Mouse (Mus musculus) gastrocnemius, adult 8-10 months (tissue): Measurements from ENCODE around the gene Cd68. TPM values are rescaled to one million over a fixed set of nuclear protein-coding genes. Genes with fewer than 3 reads are reported as not detected.

Source experiments
- DNase-seq, 2 experiments: peaks; one replicate each; pipeline ENCODE4 v3.0.0; 2022; ENCODE audit warnings: low spot score in 2 of 2
- total RNA-seq, 4 experiments: library from RNA; stranded (reverse); gene quantifications; 2 replicates each; pipeline ENCODE4 v1.2.4; 2022

The Cd68 gene
- total RNA-seq, 4 experiments from 2014 or later = 0.73 to 3.7 (median 1.4) TPM

DNA sequence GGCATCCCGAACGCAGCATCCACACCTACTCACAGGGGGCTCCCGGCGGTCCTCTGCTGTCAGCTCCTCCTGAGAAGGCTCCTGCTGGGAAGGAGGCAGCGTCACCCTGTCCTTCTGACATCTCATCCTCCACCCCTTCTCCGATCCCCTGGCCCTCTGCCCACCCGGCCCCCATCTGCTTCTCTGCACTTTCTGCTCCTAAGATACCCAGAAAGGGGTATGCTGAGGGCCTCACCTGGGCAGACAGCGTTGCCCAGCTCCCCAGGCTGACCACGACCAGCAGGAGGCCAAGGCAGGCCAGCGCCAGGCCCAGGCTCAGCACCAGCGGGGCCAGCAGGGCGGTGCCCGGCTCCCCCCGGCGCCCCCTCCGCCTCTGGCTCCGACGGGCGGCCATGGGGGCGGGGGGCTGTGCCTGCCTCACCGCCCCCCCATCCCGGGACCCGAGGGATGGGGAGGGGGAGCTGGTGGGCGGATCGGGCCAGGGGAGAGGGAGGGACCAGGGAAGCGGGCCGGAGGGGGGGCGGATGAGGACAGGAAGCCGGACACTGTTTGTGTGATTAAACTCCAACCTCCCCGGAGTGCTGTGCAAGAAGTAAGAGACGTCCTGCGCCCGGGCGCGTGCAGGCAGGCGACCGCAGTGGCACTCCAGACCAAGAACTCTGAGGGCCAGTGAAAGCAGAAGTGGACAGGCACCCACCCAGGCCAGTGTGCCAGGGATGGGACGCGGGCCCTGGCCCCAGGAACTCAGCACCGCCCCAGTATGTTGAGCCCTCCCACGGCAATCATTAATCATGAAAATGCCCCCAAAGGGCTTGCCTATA is 29.6 kb upstream of the Cd68 start, which contains the start of the genes Tnfsf12 and Tnfsfm13:
Gene Tnfsf12, minus strand, starts transcription at position 489 of the 821 bp plus-strand sequence.
Gene Tnfsfm13, minus strand, starts transcription at position 738 of the 821 bp plus-strand sequence.
- peak; percentile 69 to 74 for DNase-seq

DNA sequence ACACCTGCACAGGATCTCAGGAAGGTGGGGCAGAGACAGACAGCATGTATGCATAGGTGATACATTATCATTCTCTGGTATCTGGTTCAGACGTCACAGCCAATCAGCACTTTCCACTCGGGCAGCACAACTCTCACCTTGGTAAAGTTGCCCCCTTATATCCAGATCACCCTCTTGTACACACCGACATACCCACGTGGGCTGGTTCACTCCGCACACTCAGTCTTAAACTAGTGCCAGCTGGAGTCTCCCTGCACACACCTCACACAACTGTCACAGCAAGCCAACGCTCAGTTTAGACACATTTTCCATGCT is 29.1 kb upstream of the Cd68 start:
- no peak for DNase-seq

DNA sequence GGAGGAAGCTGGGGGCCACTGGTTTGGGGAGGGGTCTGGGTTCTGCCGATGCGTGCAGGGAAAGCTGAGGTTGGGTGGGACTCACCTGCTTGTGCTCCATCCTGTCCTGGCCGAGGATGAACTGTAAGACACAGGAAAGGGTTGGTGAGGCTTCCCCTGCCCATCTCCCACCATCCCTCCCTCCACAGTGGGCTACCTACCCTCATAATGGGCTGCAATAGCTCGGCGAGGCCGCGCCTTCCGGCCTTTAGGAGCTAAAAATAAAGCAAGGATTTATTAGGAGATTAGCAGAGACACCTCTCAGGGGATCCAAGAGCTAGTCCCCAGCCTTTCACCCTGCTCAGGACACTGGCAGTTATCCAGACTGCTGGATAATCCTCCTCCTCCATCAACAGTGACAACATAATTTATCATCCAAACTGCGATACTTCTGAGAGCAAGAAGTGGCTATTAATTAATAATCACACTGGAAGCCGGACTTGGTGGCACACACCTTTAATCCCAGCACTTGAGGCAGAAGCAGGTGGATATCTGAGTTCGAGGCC is 27.5 kb upstream of the Cd68 start:
- DNase-seq = no peak

DNA sequence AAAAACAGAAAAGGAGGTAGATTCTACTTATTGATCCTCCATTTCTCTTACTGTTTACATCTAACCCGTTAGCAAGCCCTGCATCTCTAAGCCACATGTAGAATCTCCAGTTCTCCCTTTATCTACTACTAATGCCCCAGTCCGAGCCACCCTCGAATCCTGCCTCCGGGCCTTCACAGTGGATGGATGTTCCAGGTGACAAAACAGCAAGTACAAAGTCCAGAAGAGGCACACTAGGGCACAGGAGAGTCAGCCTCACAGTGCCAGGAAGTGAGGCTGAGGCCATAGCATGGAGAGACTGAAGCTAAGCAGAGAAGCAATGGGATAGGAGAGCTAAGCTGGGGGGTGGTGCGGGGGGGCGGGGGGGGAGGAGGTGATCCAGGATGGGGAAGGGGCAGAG is 26.9 kb upstream of the Cd68 start:
- DNase-seq = no peak

DNA sequence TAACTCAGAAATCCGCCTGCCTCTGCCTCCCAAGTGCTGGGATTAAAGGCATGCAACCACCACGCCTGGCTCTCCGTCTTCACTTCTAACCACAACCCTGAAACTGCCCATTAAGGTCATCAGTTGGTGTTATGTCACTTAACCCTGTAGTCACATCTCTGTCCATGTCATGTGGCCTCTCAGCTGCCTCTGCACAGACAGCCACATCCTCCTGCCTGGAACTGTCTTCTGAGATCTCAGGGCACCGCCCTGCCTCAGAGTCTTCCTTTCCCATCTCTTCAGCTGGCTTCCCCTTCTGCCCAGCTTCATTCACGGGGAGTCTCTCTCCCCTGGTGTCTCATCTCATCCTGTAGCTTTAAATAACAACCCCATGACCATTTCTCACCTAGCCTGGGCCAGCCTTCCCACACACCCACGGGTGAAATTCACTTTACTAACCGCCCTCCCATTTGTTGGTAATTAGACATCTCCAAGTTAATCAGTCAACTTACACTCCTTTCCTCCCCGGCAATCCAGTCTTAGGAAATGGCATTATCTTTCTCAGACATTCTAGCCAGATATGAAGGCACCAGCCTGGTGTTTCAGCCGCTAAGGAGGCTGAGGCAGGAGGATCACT is 26.4 kb upstream of the Cd68 start:
- DNase-seq = no peak

DNA sequence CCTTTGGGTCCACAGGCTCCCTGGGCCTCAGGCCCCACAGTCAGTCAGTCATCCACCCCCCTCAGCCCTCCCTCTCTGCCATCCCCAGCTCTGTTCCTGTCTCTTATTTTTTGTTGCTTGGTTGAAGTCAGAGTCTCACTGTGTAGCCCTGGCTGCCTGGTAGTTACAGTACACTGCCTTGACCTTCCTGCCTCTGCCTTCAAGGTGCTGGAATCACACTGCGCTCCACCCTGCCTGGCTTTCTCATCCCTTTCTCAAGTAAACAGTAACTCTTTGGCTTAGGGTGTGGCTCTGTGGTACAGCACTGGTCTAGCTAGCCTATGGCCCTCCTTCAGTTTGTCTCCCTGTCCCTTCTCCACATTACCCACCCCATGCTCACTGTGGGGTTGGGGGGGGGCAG is 23.9 kb upstream of the Cd68 start:
- no peak for DNase-seq

DNA sequence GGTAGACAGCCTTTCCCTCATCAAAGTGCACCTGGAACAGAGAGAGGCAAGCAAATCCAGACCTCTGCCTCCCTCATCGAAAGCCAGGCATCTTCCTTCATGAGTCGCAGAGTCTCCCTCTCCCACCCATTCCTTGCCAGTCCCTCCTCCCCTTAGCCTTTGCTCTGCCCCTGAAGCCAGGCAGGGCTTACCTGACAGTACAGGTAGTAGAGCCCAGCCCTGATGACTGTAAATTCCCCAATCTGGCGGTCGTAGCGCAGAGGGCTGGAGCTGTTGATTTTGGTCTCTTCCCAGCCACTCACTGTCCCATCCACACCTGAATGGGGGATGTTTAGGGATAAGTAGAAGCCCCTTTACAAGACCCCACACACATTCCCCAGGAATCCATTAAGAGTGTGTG is 21.1 kb upstream of the Cd68 start:
- no peak for DNase-seq

DNA sequence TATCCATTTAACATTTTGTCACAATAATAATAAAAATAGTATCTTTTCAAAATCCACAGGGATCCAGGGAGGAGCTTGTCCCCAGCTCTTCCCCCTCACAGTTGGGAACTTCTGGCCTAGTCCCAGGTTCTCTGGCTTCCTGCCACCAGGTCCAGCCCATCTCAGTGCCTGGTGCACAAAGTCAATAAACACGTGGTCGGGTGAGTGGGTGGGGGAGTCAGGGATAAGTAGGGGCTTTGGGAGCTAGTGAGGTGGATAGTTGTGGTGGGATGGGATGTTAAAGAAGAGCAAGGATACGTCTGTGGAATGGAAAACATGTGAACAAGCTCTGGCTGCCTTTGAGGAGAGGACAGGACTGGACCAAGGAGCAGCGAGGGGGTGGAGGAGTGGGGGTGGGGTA is 20.4 kb upstream of the Cd68 start:
- DNase-seq = peak; percentile 67 to 80

DNA sequence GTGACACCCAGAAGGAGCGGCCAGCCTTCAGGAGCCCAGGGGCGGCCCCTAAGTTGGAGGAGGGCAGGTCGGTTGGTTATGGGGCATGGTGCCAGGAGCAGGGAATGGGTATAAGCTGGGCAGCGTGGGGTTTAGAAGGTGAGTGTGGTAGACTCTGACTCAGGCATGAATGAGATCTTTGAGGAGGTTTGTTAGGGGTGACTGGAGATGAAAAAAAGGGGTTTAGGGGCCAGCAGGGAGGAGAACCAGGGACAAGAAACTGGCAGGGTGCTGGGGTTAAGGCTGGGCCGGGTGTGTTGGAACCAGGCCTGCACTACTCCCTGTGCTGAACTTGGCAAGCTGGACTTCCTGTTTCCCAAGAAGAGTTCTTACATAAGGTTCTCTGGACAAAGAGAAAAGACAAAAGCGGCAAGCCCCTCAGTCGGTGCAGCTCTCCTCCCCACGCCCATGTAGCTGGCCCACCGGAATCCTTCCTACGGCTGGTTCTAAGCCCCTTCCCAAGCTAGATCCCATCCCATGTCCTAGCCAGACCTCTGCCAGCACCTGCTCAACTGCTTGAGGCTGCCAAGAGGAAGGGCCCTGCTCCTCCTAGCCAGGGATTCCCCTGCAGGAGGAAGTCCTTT is 19.7 kb upstream of the Cd68 start, which contains the start of gene Tnfsf13:
Gene Tnfsf13, minus strand, starts transcription at position 259 of the 623 bp plus-strand sequence.
- DNase-seq = peak; percentile 71 to 83

DNA sequence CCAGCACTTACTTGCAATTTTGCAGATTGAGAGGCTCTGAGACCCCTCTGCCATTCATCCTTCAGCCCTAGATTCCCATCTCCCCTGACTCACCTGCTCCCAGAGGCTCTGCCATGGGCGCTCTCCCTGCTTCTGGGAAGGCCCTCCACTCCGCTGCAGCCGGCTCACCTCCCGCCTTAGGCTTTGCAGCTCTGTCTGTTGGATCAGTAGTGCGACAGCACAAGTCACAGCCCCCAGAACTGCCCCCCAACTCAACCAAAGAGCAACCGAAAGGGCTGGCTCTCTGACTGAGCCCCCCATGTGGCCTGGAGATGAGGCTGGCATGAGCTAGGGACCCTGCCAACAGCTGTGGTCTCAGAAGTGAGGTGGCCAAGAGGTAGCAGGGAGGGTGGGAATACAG is 19.0 kb upstream of the Cd68 start:
- DNase-seq = no peak

DNA sequence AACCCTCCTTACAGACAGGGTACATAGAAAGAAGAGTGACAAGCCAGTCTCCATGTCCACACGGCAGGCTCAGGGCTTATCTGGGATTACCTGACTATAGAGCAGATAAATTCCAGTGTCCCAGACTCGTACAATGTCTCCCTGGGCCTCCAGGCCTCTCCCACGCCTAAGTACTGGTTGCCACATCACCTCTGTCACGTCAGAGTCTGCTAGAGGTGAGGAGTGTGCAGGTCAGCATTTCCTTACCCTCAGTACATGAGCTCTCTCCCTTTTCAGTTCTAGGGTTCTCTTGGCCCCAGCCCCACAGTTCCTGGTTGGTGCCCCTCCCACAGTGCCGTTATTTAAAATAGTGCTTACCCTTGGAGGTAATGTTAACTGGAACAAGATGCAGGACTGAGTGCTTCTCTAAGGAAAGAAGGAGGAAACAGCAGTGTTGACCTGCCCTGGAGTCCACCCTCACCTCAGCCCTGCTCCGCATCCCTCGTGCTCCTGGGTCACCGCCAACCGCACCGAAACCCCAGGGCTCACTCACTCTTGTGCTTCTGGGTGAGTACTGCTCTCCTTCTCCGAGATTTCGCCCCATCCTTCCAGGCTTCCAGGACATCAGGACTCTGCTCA is 18.3 kb upstream of the Cd68 start:
- DNase-seq = no peak

DNA sequence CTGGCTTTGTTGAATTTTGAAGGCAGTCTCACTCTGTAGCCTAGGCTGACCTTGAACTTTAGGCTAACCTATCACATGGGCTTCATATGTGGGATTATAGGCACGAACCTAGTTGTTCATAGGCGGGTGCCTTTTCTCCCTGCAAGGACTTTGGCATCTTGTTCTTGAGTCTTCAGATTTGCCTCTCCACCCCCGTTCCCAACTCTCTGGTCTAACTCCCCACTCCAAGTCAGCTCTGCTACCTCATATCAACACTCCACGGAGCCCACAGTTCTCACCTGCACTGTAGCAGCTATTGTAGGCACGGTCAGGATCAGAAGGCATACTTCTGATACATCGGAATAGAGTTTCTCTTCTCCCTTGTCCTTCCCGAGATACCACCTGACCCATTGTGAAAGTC is 17.6 kb upstream of the Cd68 start:
- no peak for DNase-seq

DNA sequence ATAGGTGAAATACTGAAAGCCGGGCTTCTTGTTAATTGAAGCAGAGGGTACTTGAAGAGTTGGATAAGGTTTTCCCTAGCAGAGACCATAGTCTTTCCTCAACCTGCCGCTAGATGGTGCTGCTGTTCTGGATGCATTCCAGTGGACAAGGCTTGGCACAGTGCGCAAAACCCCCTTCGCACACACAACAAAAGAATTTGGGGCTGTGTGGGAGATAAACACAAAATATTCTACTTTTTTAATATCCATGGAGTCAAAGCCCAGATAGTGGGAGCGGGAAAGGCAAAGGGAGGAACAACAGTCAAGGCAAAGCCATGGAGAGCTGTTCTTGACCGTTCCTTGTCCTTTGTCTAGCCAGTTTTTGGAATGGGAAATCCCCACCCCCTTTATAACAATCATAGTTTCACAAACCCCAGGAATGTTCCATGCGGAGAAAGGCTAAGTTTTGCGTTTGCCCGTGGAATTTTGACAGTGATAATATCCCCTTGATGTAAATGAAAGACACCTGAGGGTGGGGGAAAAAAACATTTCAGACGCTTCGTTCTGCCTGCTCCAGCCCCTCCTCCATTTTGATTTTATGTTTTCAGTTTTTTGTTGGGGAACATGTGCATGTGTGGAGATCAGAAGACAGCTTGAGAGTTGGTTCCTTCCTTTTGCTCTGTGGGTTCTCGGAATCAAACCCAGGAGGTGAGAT is 17.0 kb upstream of the Cd68 start:
- peak; percentile 69 to 71 for DNase-seq

DNA sequence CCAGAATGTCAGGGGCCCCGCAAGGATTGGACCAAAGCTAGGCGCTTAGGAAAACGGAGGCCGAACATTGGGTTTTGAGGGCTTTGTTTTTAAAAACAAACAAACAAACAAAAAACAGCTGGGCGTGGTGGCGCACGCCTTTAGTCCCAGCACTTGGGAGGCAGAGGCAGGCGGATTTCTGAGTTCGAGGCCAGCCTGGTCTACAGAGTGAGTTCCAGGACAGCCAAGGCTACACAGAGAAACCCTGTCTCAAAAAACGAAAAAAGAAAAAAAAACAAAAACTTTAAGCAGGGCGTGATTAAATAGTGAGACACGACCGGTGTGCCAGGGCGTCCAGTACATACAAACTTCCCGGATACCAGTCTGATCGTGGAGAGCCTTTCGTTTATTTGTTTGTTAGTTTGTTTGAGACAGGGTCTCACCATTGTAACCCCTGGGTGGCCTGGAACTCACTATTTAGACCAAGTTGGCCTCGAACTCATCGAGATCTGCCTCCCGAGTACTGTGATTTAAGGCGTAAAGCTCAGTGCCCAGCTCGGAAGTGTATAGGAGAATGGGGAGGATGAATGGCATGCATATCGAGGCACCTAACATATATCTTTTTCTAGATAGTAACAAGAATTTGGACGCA is 16.4 kb upstream of the Cd68 start:
- no peak for DNase-seq

DNA sequence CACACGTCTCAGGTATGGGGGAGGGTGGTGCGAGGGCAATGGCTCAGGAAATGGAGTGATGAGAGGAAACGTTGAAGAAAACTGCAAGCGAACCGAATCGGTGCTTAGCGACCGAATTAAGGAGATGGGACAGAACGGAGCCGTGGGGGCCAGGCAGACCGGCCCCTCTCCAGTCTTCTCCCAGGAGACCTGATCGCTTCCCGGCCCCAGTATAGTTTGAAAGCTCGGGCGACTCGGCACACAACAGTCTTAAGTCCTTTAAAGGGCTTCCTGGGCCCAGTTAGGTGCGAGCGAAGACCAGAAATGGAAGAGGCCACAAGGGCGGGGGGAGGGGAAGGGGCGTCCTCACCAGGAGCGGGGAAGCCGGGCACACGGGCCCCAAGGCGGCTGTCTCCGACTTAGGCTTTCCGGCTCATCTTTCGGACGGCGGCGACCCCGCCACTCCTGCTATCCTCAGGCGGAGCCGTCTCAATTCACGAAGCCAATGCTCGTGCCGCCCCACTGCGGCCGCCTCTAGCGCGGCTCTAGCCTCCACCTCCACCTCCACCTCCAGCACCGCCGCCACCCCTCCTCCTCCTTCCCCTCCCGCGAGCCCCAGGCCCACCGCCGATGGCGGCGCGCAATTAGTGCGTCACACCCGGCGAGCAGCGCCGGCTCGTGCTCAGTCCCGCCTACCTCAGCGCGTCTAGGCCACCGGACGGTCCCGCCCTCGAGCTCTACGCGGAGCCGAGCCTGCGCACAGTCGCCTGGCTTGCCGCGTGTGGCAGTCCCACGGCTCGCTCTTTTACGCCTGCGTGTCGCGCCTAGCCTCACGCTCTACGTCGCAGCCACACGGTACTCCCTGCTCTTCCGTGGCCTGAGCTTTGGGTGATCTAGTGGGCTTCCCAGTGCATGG is 15.6 kb upstream of the Cd68 start, which contains the start of gene Senp3:
Gene Senp3, minus strand, starts transcription at position 771 of the 895 bp plus-strand sequence.
- DNase-seq = peak; percentile 89 to 96

DNA sequence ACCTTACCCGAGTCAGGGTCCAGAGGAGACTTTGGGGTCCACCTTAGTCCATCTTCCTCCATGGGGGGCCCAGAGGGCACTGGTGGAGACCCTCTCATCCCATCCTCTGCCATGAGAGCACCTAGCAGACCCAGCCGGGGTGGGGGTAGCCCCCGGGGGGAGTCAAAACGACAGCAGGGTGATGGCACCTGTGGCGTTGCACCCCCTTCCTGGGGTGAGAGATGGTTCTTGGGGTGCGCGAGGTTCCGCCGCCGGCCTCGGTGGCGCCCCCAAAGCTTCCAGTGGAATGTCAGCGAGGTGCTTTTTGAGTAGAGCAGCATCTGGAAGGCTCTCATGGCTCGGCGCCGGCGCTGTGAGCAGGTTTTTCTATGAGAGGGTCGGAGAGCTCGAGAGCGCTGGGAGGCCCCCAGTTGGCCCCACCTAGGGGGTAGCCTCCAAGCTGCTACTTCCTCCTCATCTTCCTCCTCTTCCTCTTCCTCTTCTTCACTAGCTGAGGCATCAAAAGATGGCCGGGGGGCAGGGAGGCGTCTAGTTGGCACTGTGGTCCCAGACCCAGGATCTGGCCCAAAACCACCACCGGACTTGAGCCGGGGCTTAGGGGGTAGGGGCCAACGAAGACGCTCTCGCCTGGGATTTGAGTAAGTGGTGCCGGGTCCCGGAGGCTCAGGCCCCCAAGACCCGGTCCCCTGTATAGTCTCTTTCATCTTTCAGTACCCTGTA is 14.3 kb upstream of the Cd68 start:
- DNase-seq = no peak

DNA sequence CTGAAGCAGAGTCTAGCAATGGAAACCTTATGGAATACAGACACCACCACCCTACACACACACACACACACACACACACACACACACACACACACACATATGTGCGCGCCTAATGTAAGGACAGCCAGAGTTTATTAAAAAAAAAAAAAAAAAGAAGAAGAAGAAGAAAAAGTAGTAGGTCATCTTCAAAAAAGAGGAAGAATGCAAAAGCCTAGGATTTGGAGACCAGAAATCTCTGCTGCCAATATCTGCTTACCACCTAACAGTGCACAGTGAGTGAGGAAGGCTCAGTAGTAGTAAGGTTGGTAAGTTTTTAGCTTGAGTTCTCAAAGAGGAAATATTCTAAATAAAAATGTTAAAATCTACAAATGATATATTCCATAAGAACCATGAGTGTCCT is 13.2 kb upstream of the Cd68 start:
- no peak for DNase-seq

DNA sequence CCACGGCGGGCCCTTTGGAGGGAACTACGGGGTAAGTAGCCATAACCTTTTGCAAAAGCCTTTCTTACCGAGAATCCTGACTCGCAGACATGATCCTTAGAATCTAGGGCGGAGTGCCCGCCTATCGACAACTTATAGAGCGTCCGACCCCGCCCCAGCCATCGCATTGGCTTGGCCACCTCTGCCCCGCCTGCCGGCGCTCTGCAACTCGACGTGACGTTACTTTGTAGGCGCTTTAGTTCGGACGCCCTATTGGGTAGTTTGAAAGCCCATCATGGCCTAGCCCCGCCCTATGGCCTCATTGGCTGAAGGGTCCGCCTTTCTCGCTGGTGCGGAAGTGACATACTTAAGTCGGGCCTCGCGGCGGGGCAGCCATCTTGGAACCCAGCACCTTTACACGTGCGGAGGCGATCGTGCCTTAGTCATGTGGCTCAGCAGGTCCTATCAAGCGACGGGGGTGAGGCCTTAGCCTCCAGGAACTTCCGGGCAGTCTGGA is 6.3 kb upstream of the Cd68 start, which contains the start of gene Eif4a1:
Gene Eif4a1, minus strand, starts transcription at position 213 of the 496 bp plus-strand sequence.
- peak; percentile 100 for DNase-seq

DNA sequence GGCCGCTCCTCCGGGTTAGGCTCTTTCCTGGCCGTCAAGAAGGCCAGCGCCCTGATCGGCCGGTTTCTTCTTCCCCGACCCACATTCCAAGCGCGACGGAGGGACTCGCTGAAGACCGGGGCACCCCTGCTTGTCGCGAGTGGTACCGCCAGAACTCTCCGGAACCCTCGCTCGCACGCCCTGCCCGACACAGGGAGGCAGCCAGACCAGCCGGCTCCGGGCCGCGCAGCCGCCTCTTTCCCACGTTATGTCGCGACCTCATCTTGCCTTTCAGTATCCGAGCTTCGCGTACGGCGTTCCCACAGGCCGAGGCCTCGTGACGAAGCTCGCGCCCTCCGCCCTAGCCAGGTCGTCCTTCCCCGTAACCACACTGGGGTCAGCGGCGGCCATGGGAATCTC is 5.8 kb upstream of the Cd68 start:
- no peak for DNase-seq
